Mouse (Mus musculus) stomach, embryonic 16.5 days (tissue): Measurements from ENCODE around the gene Prap1. TPM values are rescaled to one million over a fixed set of nuclear protein-coding genes. Genes with fewer than 3 reads are reported as not detected.

Source experiments
- ATAC-seq: fragments of 200-750 bp; cut with Nextera tagmentation; 2 replicates; pipeline ENCODE4 v1.8.0; 2017; ENCODE audit warnings: moderate number of reproducible peaks, moderate TSS enrichment; ENCODE audit not compliant: insufficient read depth, low FRiP score
- H3K27ac ChIP-seq: fragments of 300-500 bp; sonication (generic); 2 replicates; pipeline ENCODE4 v1.5.1; 2014; ENCODE audit warnings: low read length
- H3K27me3 ChIP-seq: fragments of 300-500 bp; sonication (generic); 2 replicates; pipeline ENCODE4 v1.6.1; 2014; ENCODE audit warnings: low read length, control low read depth, mixed read lengths; ENCODE audit not compliant: control insufficient read depth, insufficient read depth
- H3K36me3 ChIP-seq: fragments of 300-500 bp; sonication (generic); 2 replicates; pipeline ENCODE4 v1.6.1; 2014; ENCODE audit warnings: low read length; ENCODE audit not compliant: control insufficient read depth, insufficient read depth
- H3K4me1 ChIP-seq: fragments of 300-500 bp; sonication (generic); 2 replicates; pipeline ENCODE4 v1.6.1; 2014; ENCODE audit warnings: low read length, control low read depth, mixed read lengths; ENCODE audit not compliant: control insufficient read depth, insufficient read depth
- H3K4me2 ChIP-seq: fragments of 300-500 bp; sonication (generic); 2 replicates; pipeline ENCODE4 v1.6.1; 2014; ENCODE audit warnings: low read depth, low read length, mixed read lengths
- H3K4me3 ChIP-seq: fragments of 300-500 bp; sonication (generic); replicated peaks from 2 replicates; pipeline ENCODE4 v1.5.1; 2014; ENCODE audit warnings: mild to moderate bottlenecking, low read length
- H3K9ac ChIP-seq: fragments of 300-500 bp; sonication (generic); 2 replicates; pipeline ENCODE4 v1.6.1; 2014; ENCODE audit warnings: low read length
- H3K9me3 ChIP-seq: fragments of 300-500 bp; sonication (generic); replicated peaks from 2 replicates; pipeline ENCODE4 v1.6.1; 2016; ENCODE audit warnings: low read length, control low read depth; ENCODE audit not compliant: control insufficient read depth
- WGBS: fragments of 180-500 bp; shearing (Covaris S2); extraction: QIAGEN DNeasy Blood & Tissue Kit; methylation state at CpG from one replicate; pipeline ENCODE4 v1.1.7; 2014; 5-methylcytosine and 5-hydroxymethylcytosine counted together
- polyA plus RNA-seq: library from polyadenylated mRNA; unstranded; fragments of >200 nt; fragmentation: Nextera tagmentation; extraction: Ambion mirVana; gene quantifications from 2 replicates; pipeline ENCODE4 v1.2.1, GENCODE M21; 2015

The Prap1 gene
- polyA plus RNA-seq, 1 experiment from 2014 or later, result 141 TPM

GRCm38 (mm10) chr7:140137135-140138020 lies 44.2 kb downstream of the Prap1 start, which contains the start of gene Mtg1:
Gene Mtg1, plus strand, starts transcription at chr7:140137564.
- no peaks in the 10 kb centered on the region for H3K9me3 ChIP-seq
- 2% methylated on average over 39 of the region's 39 CpGs for WGBS
- peak; percentile 97 for ATAC-seq

GRCm38 (mm10) chr7:140138021-140138310 lies 44.8 kb downstream of the Prap1 start:
- Histone ChIP-seq H3K4me1 (peaks cover 5% of the 10 kb centered on the region; the same call in 1 of the 2 replicates), H3K36me3 (peaks cover 2% of the 10 kb centered on the region; the same call in 1 of the 2 replicates), H3K9ac (peak overlapping the region; percentile 98), H3K9me3 (no peaks in the 10 kb centered on the region), H3K27me3 (no peaks in the 10 kb centered on the region), H3K4me3 (peak overlapping the region; percentile 93), H3K4me2 (peak overlapping the region; percentile 97), H3K27ac (peak overlapping the region; percentile 74; the same call in 1 of the 2 replicates)
- ATAC-seq, result no peak
- WGBS, result under 1% methylated on average over 8 of the region's 8 CpGs

More at GRCm38 (mm10) chr7:140137135-140138020, 44.2 kb downstream of the Prap1 start, which contains the start of gene Mtg1:
- peaks cover 5% of the 10 kb centered on the region; the same call in 1 of the 2 replicates for H3K4me1 ChIP-seq
- H3K4me3 ChIP-seq, result peak within 1 kb of the TSS; percentile 93
- peak within 1 kb of the TSS; percentile 74; the same call in 1 of the 2 replicates for H3K27ac ChIP-seq
- H3K4me2 ChIP-seq, result peak within 1 kb of the TSS; percentile 97
- peaks cover 2% of the 10 kb centered on the region; the same call in 1 of the 2 replicates for H3K36me3 ChIP-seq
- H3K9ac ChIP-seq, result peak within 1 kb of the TSS; percentile 98
- no peaks in the 10 kb centered on the region for H3K27me3 ChIP-seq

GRCm38 (mm10) chr7:140141350-140141749 lies 48.2 kb downstream of the Prap1 start:
- H3K27me3 ChIP-seq, result no peaks in the 10 kb centered on the region
- no peaks in the 10 kb centered on the region for H3K9me3 ChIP-seq
- no peaks in the 10 kb centered on the region for H3K36me3 ChIP-seq
- no peak overlapping the region for H3K27ac ChIP-seq
- 4% methylated on average over 14 of the region's 14 CpGs for WGBS
- H3K4me3 ChIP-seq, result no peak overlapping the region
- H3K9ac ChIP-seq, result peak overlapping the region; percentile 50
- ATAC-seq, result no peak
- H3K4me1 ChIP-seq, result peaks cover 5% of the 10 kb centered on the region; the same call in 1 of the 2 replicates
- no peak overlapping the region for H3K4me2 ChIP-seq

DNA sequence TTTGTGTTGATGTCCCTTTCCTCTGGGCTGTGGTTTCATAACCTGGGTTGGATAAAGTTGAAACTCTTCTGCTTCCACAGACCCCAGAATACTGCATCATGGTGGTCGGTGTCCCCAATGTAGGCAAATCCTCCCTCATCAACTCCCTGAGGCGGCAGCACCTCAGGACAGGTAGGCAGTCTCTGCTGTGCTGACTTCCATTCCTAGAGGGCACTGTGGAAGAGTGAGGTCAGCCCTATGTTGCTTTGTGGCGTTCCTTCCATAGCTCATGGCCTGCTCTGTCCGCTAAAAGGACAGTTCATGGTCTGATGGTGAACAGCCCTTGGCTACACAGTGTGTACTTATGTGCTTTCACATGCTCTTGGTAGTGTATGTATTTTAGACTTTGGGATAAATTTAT lies 51.4 kb downstream of the Prap1 start:
- Histone ChIP-seq H3K4me1 (no peaks in the 10 kb centered on the region), H3K9me3 (no peaks in the 10 kb centered on the region), H3K27ac (no peak overlapping the region), H3K4me3 (no peak overlapping the region), H3K4me2 (no peak overlapping the region), H3K27me3 (no peaks in the 10 kb centered on the region), H3K36me3 (no peaks in the 10 kb centered on the region), H3K9ac (no peak overlapping the region)
- ATAC-seq, result no peak
- WGBS, result 81% methylated on average over 4 of the region's 4 CpGs

Other genes starting within 250 kb of the Prap1 start
- gene Kndc1, start 198.7 kb upstream of the Prap1 start, polyA plus RNA-seq, result 0.19 and 0.22 TPM in 2 replicates
- gene Utf1, start 149.6 kb upstream of the Prap1 start, polyA plus RNA-seq, result not detected in 2 replicates
- gene 6430531B16Rik, start 114.6 kb upstream of the Prap1 start, polyA plus RNA-seq, result 0.24 and 0.34 TPM in 2 replicates
- gene Adam8, start 100.8 kb upstream of the Prap1 start, polyA plus RNA-seq, result 3.0 and 4.1 TPM in 2 replicates
- gene Zfp511, start 57.0 kb upstream of the Prap1 start, polyA plus RNA-seq, result 34.1 and 35.0 TPM in 2 replicates
- 40.5 and 42.3 TPM in 2 replicates for gene Tubgcp2, start 56.7 kb upstream of the Prap1 start, polyA plus RNA-seq
- 0.05 TPM in 1 of 2 replicates, not detected in the other for gene Msx3, start 44.3 kb upstream of the Prap1 start, polyA plus RNA-seq
- gene Caly, start 10.8 kb upstream of the Prap1 start, polyA plus RNA-seq, result 3.7 and 5.6 TPM in 2 replicates
- gene Fuom, start 9.0 kb downstream of the Prap1 start, polyA plus RNA-seq, result 37.0 and 38.7 TPM in 2 replicates
- 31.4 and 31.9 TPM in 2 replicates for gene Paox, start 22.4 kb downstream of the Prap1 start, polyA plus RNA-seq
- gene Echs1, start 23.1 kb downstream of the Prap1 start, polyA plus RNA-seq, result 156 and 158 TPM in 2 replicates
- gene Mtg1, start 44.2 kb downstream of the Prap1 start, polyA plus RNA-seq, result 20.2 and 22.8 TPM in 2 replicates
- 0.96 and 1.1 TPM in 2 replicates for gene Sprn, start 61.5 kb downstream of the Prap1 start, polyA plus RNA-seq
- gene Olfr522, start 71.4 kb downstream of the Prap1 start, polyA plus RNA-seq, result not detected in 2 replicates
- gene Olfr523, start 79.8 kb downstream of the Prap1 start, polyA plus RNA-seq, result not detected in 2 replicates
- not detected in 2 replicates for gene Olfr524, start 112.6 kb downstream of the Prap1 start, polyA plus RNA-seq
- gene Cd163l1, start 124.9 kb downstream of the Prap1 start, polyA plus RNA-seq, result 0.10 and 0.15 TPM in 2 replicates
- gene 5830411N06Rik, start 153.9 kb downstream of the Prap1 start, polyA plus RNA-seq, result not detected in 2 replicates
- gene Olfr525, start 227.5 kb downstream of the Prap1 start, polyA plus RNA-seq, result not detected in 2 replicates
- not detected in 2 replicates for gene Olfr527, start 240.6 kb downstream of the Prap1 start, polyA plus RNA-seq